Mouse (Mus musculus): ENCODE measurements at regions not wholly inside any gene's neighbourhood (a gene's known extent, or its start where the extent isn't known, plus 50 kb on each side); places are given as distances from the start of the nearest gene placed in this dataset.

GRCm38 (mm10) chr10:39219366-39219765 is 55.8 kb upstream of the Ccn6 start:
- no peak for DNase-seq

DNA sequence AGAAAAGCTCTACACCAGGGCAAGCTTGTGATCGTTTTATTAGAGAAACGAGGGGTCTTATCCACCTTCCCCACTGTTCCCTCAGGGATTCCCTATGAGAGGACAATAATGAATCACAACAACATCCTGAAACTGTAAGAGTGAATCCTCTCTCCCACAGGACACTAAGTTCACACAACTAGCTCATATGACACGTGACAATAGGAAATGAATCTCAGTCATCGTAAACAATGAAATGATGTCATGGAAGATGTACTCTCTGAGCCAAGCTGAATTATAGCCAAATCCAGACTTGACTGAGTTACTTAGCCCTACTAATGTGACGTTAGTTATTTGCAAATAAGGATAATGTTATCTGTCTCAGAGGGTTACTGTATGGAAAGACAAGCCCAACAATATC is 54.6 kb upstream of the Ccn6 start:
- no peak for DNase-seq

DNA sequence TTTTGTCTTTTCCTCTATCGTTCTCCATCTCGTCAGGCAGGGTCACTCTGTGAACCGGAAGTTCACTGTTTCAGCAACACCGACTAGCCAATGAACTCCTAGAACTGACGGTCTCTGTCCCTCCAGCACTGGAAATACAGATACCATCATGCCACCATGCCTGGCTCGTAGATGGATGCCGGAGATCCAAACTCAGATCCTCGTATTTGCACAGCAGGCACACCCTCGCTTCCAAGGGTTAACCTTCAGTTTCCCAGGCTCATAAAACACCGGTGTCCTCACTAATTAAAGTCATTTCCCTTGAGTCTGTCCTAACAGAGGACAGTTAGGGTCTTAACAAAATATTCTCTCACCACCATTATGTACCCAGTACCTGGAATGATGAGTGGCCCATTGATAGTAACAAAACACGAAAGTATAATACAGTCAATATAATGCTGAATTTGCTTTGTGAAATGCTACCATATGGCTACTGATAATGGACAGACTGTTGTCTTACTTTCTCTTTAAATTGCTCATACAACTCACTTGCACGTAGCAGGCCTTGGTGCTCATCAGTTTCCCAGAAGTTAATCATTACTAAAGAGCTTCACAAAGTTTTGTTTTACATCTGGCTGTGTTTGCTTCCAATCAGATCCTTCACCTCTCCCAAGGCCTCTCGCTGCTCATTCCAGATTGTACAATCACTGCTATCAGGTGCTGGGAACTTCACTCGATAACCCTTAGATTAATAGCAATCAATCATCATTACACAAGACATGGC is 52.7 kb upstream of the Ccn6 start:
- no peak for DNase-seq

GRCm38 (mm10) chr10:39214563-39214962 is 51.0 kb upstream of the Ccn6 start:
- DNase-seq: no peak
